Mouse (Mus musculus) brain, embryonic 14.5 days (tissue): Measurements from ENCODE around the gene Rad9a. TPM values are rescaled to one million over a fixed set of nuclear protein-coding genes. Genes with fewer than 3 reads are reported as not detected.
A peak's percentile ranks its signal among the peaks of the same experiment; 100 is the strongest.

Experiments used
- DNase-seq: peaks from one replicate; pipeline ENCODE4 v3.0.0-alpha.2; 2011; ENCODE audit warnings: low read depth
- CTCF ChIP-seq: fragments of 200-500 bp; IDR thresholded peaks from 2 replicates; pipeline ENCODE4 v1.5.1; 2012; ENCODE audit warnings: inconsistent platforms, mild to moderate bottlenecking, moderate library complexity, borderline replicate concordance; ENCODE audit not compliant: insufficient read depth, insufficient read length; ENCODE audit errors: extremely low read depth
- POLR2A ChIP-seq: fragments of 200-500 bp; IDR thresholded peaks from 2 replicates; pipeline ENCODE4 v1.6.1; 2012; ENCODE audit warnings: mild to moderate bottlenecking, inconsistent platforms, borderline replicate concordance; ENCODE audit not compliant: poor library complexity, insufficient read depth, insufficient read length, severe bottlenecking; ENCODE audit errors: extremely low read depth
- polyA plus RNA-seq: library from polyadenylated mRNA; depleted of rRNA; stranded (reverse); fragments of >200 nt; gene quantifications from 2 replicates; pipeline ENCODE4 v1.2.3, GENCODE M21; 2012

Gene Rad9a
- polyA plus RNA-seq, 1 experiment = 32.7 TPM

DNA sequence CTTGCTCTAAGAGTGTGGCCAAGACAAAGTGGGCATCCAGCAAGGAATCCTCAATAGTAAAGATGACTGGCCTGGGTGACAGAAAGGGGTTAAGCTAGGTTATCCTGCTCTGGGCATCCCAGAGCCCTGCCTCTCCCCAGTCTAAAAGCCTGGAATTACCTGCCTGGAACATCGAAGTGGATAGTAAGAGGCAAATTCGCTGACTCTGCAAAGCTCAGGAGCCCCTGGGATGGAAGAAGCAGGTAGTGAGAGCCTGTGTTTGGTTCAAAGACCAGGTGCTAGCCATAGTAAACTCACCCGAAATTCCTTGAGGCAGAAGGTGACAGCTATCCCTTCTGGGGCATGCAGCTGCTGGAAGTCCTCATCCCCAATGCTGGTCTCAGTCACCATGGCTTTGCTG, 4.3 kb downstream of the Rad9a start:
- TF ChIP-seq POLR2A (no peak), CTCF (no peak)
- DNase-seq = no peak

DNA sequence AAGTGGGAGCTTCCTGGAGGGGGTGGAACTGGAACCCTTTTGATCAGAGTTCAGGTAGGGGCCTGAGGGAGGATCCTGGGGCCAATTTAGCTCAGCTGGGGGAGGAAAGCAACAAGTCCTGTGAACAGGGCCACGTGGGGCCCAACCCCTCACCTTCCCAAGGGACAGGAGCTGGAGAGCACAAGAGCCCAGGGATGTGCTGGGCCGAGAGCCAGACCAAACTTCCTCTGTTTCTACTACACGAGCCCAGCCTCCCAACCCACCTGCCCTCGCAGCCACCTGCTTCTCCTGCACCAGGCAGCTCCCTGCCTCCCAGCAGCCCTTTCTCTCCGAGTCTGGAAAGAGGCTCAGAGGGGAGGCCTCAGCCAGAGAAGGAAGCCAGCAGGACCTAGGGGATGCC, 4.9 kb downstream of the Rad9a start:
- TF ChIP-seq CTCF (no peak), POLR2A (no peak)
- DNase-seq = no peak

DNA sequence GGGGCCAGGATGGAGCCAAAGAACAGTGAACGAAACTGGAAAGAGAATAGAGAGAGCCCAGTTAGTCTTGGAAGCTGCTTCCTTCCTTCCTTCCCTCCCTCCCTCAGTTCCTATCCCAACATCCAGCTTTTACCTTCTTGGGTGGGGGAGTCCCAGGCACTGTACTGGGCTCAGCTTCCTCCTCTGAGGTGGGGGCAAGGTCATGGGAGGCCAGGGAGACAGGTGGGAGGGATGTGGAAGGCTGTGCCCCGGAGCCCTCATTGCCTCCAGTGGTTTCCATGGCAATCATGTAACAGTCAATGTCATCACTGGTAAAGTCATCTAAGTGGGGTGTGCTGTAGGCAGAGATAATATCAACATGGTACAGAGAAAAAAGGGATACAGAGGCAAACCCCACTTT, 5.4 kb downstream of the Rad9a start:
- no peak for DNase-seq
- TF ChIP-seq POLR2A (no peak), CTCF (no peak)

DNA sequence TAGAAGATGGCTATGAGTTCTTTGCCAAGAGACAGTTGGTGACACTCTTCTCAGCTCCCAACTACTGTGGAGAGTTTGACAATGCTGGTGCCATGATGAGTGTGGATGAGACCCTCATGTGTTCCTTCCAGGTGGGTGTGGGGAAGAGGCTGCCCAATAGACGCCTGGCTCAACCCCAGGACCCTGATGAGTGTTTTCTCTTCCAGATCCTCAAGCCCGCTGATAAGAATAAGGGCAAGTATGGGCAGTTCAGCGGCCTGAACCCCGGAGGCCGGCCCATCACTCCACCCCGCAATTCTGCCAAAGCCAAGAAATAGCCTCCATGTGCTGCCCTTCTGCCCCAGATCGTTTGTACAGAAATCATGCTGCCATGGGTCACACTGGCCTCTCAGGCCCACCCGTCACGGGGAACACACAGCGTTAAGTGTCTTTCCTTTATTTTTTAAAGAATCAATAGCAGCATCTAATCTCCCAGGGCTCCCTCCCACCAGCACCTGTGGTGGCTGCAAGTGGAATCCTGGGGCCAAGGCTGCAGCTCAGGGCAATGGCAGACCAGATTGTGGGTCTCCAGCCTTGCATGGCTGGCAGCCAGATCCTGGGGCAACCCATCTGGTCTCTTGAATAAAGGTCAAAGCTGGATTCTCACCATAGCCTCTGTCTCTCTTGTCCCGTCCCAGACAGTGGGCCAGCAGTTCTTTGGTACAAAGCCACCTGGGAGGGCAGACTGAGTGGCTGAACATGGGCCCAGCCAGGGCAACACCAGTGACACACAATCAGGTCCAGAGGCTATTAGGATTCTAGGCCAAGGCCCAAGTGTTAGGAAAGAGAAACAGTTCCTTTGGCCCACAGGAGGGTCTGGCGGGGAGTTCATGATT, 6.4 kb downstream of the Rad9a start:
- TF ChIP-seq CTCF (no peak), POLR2A (no peak)
- DNase-seq = peak; percentile 51

DNA sequence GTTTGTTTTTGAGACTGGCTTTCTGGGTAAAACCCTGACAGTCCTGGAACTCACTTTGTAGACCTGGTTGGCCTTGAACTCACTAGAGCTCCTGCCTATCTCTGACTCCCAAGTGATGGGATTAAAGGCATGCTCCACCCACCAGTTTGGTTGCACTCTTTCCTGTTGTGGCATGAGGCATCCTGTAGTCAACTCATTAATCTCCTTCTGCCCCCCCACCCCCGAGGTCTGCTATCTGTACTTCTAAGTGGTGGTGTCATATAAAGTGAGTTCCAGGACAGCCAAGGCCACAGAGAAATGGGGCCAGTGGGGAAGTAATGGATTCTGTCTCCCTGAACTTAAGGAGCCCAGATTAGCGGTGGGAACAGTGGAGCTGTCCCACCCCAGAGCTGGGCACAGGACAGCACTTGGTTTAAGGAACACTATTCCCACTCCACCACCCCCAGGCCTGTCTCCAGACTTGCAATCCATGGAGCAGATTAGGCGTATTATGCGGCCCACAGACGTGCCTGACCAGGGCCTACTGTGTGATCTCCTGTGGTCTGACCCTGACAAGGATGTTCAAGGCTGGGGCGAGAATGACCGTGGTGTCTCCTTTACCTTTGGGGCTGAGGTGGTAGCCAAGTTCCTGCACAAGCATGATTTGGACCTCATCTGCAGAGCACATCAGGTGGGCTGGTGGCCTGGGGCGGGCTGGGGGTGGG, 7.3 kb downstream of the Rad9a start:
- DNase-seq = no peak
- TF ChIP-seq POLR2A (no peak), CTCF (no peak)

DNA sequence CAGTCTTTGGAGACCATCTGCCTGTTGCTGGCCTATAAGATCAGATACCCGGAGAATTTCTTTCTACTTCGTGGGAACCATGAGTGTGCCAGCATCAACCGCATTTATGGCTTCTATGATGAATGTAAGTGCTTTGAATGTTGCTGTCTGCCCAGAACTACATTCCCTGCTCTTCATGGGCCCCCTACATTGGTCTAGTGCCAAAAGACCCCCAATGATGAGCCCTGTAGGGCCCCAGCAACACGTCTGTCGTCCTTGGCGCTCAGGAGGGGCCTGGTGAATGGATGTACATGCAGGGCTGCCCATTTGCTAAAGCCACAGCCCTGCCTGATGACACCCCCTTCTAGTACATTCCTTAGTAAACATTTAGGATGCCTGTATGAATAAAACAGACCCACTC, 8.3 kb downstream of the Rad9a start:
- TF ChIP-seq POLR2A (no peak), CTCF (no peak)
- no peak for DNase-seq

DNA sequence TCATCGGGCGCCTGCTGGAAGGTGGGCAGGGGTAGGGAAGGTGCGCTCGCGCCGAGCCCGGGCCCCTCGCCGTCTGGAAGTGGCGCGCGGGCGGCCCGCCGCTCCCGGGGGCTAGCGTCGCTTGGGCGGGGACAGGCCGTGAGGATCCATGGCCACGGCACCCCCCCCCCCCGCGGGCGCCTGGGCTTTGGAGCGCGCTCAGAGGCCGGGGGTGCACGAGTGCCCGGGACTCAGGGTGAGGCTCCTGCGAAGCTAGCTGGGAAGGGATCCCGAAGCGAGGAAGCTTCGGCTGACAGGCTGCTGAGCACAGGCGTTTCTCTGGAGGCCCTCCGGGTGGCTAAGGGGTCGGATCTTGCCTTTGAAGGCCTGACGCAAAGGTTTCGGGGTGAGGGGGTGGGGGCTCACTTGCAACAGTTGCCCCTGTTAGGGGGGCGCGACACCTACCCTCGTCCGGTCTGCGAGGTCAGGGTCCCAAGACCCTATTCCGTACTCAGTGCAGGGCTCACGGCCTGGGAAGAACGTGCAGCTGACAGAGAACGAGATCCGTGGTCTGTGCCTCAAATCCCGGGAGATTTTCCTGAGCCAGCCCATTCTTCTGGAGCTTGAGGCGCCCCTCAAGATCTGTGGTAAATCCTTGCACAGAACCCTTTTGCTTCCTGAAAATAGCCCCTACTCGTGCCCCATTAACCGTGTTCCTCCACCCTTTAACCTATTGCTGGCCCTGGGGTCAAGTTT, 9.0 kb downstream of the Rad9a start:
- TF ChIP-seq CTCF (no peak), POLR2A (no peak)
- peak; percentile 48 for DNase-seq

DNA sequence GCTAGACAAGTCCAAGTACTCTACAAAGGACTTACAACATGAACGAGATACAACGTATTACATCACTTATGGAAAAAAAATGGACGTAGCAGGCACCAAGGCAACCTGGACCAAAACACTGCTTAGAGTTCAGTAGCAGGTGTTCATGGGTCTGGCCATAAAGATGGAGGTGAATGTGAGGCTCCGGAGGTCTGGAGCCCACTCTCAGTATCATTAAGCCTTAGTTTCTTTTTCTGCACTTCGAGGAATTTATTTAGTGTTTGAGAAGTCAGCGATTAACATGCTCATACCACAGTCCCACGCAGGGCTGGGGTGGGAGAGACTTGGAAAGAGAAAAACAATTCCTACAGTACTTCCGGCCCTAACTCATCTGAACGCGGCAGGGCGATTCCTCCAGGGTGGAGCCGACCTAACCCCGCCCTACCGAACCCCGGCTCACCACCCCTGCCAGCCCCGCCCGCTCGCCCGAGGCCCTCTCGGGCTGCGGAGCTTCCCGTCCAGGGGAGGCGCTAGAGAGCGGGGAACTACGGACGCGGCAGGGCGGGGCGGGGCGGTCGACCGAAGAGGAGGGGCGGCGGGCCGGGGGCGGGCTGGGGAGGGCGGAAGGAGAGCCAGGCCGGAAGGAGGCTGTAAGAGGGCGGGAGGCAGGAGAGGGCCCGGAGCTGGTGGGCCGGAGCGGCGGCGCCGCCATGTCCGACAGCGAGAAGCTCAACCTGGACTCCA, 9.8 kb downstream of the Rad9a start, which contains the start of gene Ppp1ca:
Gene Ppp1ca (plus strand): TSS at position 538 of the 723 bp plus-strand sequence.
- DNase-seq = peak; percentile 97
- TF ChIP-seq POLR2A (peak; percentile 96), CTCF (peak; percentile 70; the same call in 1 of the 2 replicates)

DNA sequence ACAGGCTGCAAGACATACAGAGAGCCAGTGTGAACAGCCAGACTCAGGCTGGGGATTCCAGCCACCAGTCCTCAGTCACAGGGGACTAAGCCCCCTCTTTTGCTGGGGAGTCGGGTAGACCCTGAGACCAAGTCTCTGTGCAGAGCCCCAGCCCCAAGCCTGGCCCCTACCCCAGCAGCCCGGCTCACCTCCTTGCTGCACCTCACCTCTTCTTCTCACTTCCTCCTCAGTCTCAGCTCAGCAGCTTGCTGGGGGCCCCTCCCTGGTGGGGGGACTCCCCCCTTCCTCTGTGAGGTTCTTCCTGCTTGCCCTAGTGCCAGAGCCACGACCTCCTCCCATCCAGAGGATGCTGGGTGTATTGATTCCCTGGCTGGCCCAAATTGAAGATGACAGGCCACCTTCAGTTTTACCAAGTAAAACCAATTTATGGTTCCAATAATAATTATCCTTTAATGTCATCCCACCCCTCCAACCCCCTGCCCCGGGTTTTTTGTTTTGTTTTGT, 10.6 kb downstream of the Rad9a start, which contains the start of gene Tbc1d10c:
Gene Tbc1d10c (minus strand): TSS at position 454 of the 504 bp plus-strand sequence.
- no peak for TF ChIP-seq POLR2A
- TF ChIP-seq CTCF = no peak

DNA sequence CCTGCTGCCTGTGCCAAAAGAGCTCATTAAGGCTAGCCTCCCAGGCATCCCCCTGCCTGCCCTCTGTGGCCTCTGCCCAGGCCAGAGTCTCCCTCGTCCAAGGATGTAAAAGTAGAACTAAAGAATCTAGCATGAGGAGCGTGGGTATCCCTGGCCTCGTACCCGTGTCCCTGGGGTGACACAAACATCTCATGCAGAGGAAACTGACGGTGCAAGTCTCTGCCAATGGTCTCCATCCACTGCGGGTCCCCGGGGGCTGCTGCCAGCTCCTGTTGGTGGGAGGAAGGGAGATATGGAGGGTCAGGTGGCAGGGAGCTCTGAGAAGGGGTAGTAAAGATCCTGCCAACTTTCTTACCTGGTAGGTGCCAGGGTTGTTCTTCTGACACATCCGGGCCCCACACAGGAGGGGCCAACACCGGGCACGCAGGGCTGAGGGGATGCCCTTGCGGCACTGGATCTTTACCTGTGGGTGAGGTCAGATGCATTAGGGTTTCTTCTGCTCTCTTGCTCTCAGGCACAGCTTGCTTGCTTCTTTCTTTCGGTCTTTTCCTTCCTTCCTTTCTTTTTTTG, 12.3 kb downstream of the Rad9a start:
- TF ChIP-seq CTCF (no peak), POLR2A (no peak)
- no peak for DNase-seq

More for the DNA sequence above, 10.6 kb downstream of the Rad9a start, which contains the start of gene Tbc1d10c:
- DNase-seq = no peak

DNA sequence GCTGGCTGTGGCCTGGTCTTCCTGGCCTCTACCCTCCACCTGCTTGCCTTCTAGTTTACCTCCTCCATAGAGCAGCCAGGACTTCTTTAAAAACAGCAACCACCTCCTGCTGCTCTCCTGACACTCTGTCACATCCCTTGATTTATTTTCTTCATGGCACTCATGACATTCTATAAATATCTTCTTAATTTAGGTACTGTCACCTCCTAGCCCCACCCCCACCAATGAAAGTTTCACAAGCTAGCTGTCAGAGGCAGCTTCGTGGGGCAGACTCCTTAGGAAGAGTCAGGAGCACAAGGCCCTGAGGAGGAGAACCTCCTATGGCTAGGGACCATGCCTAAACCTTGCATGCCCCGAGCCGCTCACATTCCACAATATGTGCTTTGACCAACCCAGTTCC, 14.2 kb downstream of the Rad9a start:
- TF ChIP-seq POLR2A (no peak), CTCF (no peak)
- DNase-seq = no peak
